Mouse (Mus musculus) frontal cortex, postnatal 10 days (tissue): ENCODE results near the gene Erbb3.
"Not testable (repeated sequence)": the region's sequence is repeated elsewhere in the genome, so short reads cannot be mapped to it uniquely, and the experiment has no call there.

ENCODE experiments used
- DNase-seq, 2 experiments: peaks; one replicate each; pipeline ENCODE4 v3.0.0; 2022; ENCODE audit warnings: low spot score in 2 of 2, mixed read lengths in 1 of 2

The Erbb3 gene

GRCm38 (mm10) chr10:128589464-128590192, at the start of gene Erbb3:
Gene Erbb3, minus strand, starts transcription at chr10:128589652.
- no peak for DNase-seq

- no peak for DNase-seq
Measured at GRCm38 (mm10) chr10:128637011-128637410, 47.6 kb upstream of the Erbb3 start.

GRCm38 (mm10) chr10:128636561-128636960, 47.1 kb upstream of the Erbb3 start:
- no peak for DNase-seq

GRCm38 (mm10) chr10:128635697-128636096, 46.2 kb upstream of the Erbb3 start:
- no peak for DNase-seq

GRCm38 (mm10) chr10:128631571-128631970, 42.1 kb upstream of the Erbb3 start:
- DNase-seq = no peak

- not testable (repeated sequence) for DNase-seq
Measured at GRCm38 (mm10) chr10:128630306-128630705, 40.9 kb upstream of the Erbb3 start.

GRCm38 (mm10) chr10:128629746-128630145, 40.3 kb upstream of the Erbb3 start:
- no peak for DNase-seq

- no peak for DNase-seq
Measured at GRCm38 (mm10) chr10:128627398-128628317, 38.2 kb upstream of the Erbb3 start.

GRCm38 (mm10) chr10:128626311-128627310, 37.2 kb upstream of the Erbb3 start, which contains the start of gene Rps26:
Gene Rps26, minus strand, starts transcription at chr10:128626747.
- peak; percentile 83 to 92 for DNase-seq

GRCm38 (mm10) chr10:128625287-128625894, 35.9 kb upstream of the Erbb3 start:
- no peak for DNase-seq

GRCm38 (mm10) chr10:128623106-128623613, 33.7 kb upstream of the Erbb3 start:
- not testable (repeated sequence) for DNase-seq

- DNase-seq = no peak
Measured at GRCm38 (mm10) chr10:128622702-128623101, 33.2 kb upstream of the Erbb3 start.

- no peak for DNase-seq
Measured at GRCm38 (mm10) chr10:128621986-128622520, 32.6 kb upstream of the Erbb3 start.

- no peak for DNase-seq
Measured at GRCm38 (mm10) chr10:128620241-128620640, 30.8 kb upstream of the Erbb3 start.

GRCm38 (mm10) chr10:128619148-128619547, 29.7 kb upstream of the Erbb3 start:
- DNase-seq = not testable (repeated sequence)

GRCm38 (mm10) chr10:128618570-128618969, 29.1 kb upstream of the Erbb3 start:
- DNase-seq = no peak

- not testable (repeated sequence) for DNase-seq
Measured at GRCm38 (mm10) chr10:128615798-128616448, 26.5 kb upstream of the Erbb3 start.

- no peak for DNase-seq
Measured at GRCm38 (mm10) chr10:128614934-128615333, 25.5 kb upstream of the Erbb3 start.

- not testable (repeated sequence) for DNase-seq
Measured at GRCm38 (mm10) chr10:128613820-128614219, 24.4 kb upstream of the Erbb3 start.

GRCm38 (mm10) chr10:128613154-128613440, 23.6 kb upstream of the Erbb3 start:
- DNase-seq = no peak
